Mouse (Mus musculus) heart, postnatal 4 days (tissue): ENCODE data around the gene Ifna2. TPM values are rescaled to one million over a fixed set of nuclear protein-coding genes. Genes with fewer than 3 reads are reported as not detected.
A peak's percentile ranks its signal among the peaks of the same experiment; 100 is the strongest.

Experiments used
- DNase-seq: peaks from one replicate; pipeline ENCODE4 v3.0.0; 2021
- total RNA-seq, 2 experiments: library from RNA; stranded (reverse); gene quantifications; 2 replicates each; pipeline ENCODE4 v1.2.3; 2021

Ifna2 gene
- not detected for total RNA-seq

- no peak for DNase-seq
Observed at GRCm38 (mm10) chr4:88683812-88684211, at the start of gene Ifna2. Gene Ifna2, minus strand, starts transcription at chr4:88683912.

GRCm38 (mm10) chr4:88727324-88727723 is 43.6 kb upstream of the Ifna2 start:
- peak; percentile 45 for DNase-seq

- DNase-seq: no peak
Observed at GRCm38 (mm10) chr4:88726727-88727126, 43.0 kb upstream of the Ifna2 start.

GRCm38 (mm10) chr4:88723497-88724090 is 39.9 kb upstream of the Ifna2 start:
- no peak for DNase-seq

- DNase-seq: peak; percentile 95
Observed at GRCm38 (mm10) chr4:88721791-88722721, 38.3 kb upstream of the Ifna2 start, which contains the start of the genes Gm26566 and Klhl9. Gene Gm26566, plus strand, starts transcription at chr4:88721805. Gene Klhl9, minus strand, starts transcription at chr4:88722465.

GRCm38 (mm10) chr4:88718715-88719114 is 35.0 kb upstream of the Ifna2 start:
- DNase-seq: no peak

- DNase-seq: no peak
Observed at GRCm38 (mm10) chr4:88715059-88715458, 31.3 kb upstream of the Ifna2 start.

- DNase-seq: no peak
Observed at GRCm38 (mm10) chr4:88714281-88714680, 30.6 kb upstream of the Ifna2 start.

GRCm38 (mm10) chr4:88707128-88707826 is 23.6 kb upstream of the Ifna2 start:
- DNase-seq: no peak

GRCm38 (mm10) chr4:88705924-88706323 is 22.2 kb upstream of the Ifna2 start:
- no peak for DNase-seq

- no peak for DNase-seq
Observed at GRCm38 (mm10) chr4:88699301-88699700, 15.6 kb upstream of the Ifna2 start.

- DNase-seq: no peak
Observed at GRCm38 (mm10) chr4:88698781-88699180, 15.1 kb upstream of the Ifna2 start.

- DNase-seq: no peak
Observed at GRCm38 (mm10) chr4:88697753-88698152, 14.0 kb upstream of the Ifna2 start.

- no peak for DNase-seq
Observed at GRCm38 (mm10) chr4:88697108-88697507, 13.4 kb upstream of the Ifna2 start.

GRCm38 (mm10) chr4:88696237-88696884 is 12.6 kb upstream of the Ifna2 start:
- DNase-seq: peak; percentile 87

GRCm38 (mm10) chr4:88693392-88693791 is 9.7 kb upstream of the Ifna2 start:
- DNase-seq: no peak

GRCm38 (mm10) chr4:88692537-88692936 is 8.8 kb upstream of the Ifna2 start:
- DNase-seq: no peak

GRCm38 (mm10) chr4:88691259-88691658 is 7.5 kb upstream of the Ifna2 start, which contains the start of gene Ifnab:
Gene Ifnab, minus strand, starts transcription at chr4:88691359.
- no peak for DNase-seq

GRCm38 (mm10) chr4:88681353-88681752 is 2.4 kb downstream of the Ifna2 start:
- DNase-seq: no peak

GRCm38 (mm10) chr4:88680362-88680761 is 3.4 kb downstream of the Ifna2 start:
- DNase-seq: peak; percentile 14

- DNase-seq: no peak
Observed at GRCm38 (mm10) chr4:88676824-88677223, 6.9 kb downstream of the Ifna2 start, which contains the start of gene Ifna16. Gene Ifna16, minus strand, starts transcription at chr4:88676924.

GRCm38 (mm10) chr4:88655461-88655860 is 28.3 kb downstream of the Ifna2 start:
- DNase-seq: no peak
